Mouse (Mus musculus) heart, embryonic 16.5 days (tissue): ENCODE data around the gene Cpb2. TPM values are rescaled to one million over a fixed set of nuclear protein-coding genes. Genes with fewer than 3 reads are reported as not detected.

Experiments
- ATAC-seq: fragments of 200-750 bp; cut with Nextera tagmentation; replicated peaks from 2 replicates; pipeline ENCODE4 v1.8.0; 2017; ENCODE audit warnings: moderate number of reproducible peaks; ENCODE audit not compliant: insufficient read depth, low FRiP score; ENCODE audit errors: extremely low read depth
- H3K27ac ChIP-seq: fragments of 300-500 bp; sonication (generic); 2 replicates; pipeline ENCODE4 v1.5.1; 2014; ENCODE audit warnings: mild to moderate bottlenecking, low read length, control low read depth, moderate library complexity
- H3K27me3 ChIP-seq: fragments of 300-500 bp; sonication (generic); 2 replicates; pipeline ENCODE4 v1.6.1; 2014; ENCODE audit warnings: low read length, mixed read lengths; ENCODE audit not compliant: control insufficient read depth, insufficient read depth
- H3K36me3 ChIP-seq: fragments of 300-500 bp; sonication (generic); 2 replicates; pipeline ENCODE4 v1.6.1; 2014; ENCODE audit not compliant: control insufficient read depth, insufficient read depth
- H3K4me1 ChIP-seq: fragments of 300-500 bp; sonication (generic); 2 replicates; pipeline ENCODE4 v1.6.1; 2014; ENCODE audit warnings: low read length, mixed read lengths; ENCODE audit not compliant: control insufficient read depth, insufficient read depth
- H3K4me2 ChIP-seq: fragments of 300-500 bp; sonication (generic); 2 replicates; pipeline ENCODE4 v1.6.1; 2014; ENCODE audit warnings: low read depth, mild to moderate bottlenecking, control low read depth, low read length
- H3K4me3 ChIP-seq: fragments of 300-500 bp; sonication (generic); 2 replicates; pipeline ENCODE4 v1.5.1; 2014; ENCODE audit warnings: mild to moderate bottlenecking, control low read depth, low read length
- H3K9ac ChIP-seq: fragments of 300-500 bp; sonication (generic); 2 replicates; pipeline ENCODE4 v1.6.1; 2014; ENCODE audit warnings: low read length, control low read depth
- H3K9me3 ChIP-seq: fragments of 300-500 bp; sonication (generic); replicated peaks from 2 replicates; pipeline ENCODE4 v1.6.1; 2016; ENCODE audit warnings: low read length; ENCODE audit not compliant: control insufficient read depth
- WGBS: fragments of 180-500 bp; shearing (Covaris S2); extraction: QIAGEN DNeasy Blood & Tissue Kit; methylation state at CpG from one replicate; pipeline ENCODE4 v1.1.7; 2014; 5-methylcytosine and 5-hydroxymethylcytosine counted together
- microRNA-seq: library from miRNA; unstranded; fragments of <30 nt; microRNA quantifications from one replicate; pipeline ENCODE4, GENCODE M21; 2017
- polyA plus RNA-seq: library from polyadenylated mRNA; unstranded; fragments of >200 nt; fragmentation: Nextera tagmentation; extraction: Ambion mirVana; gene quantifications from 2 replicates; pipeline ENCODE4 v1.2.1, GENCODE M21; 2015

Gene Cpb2
- polyA plus RNA-seq, 1 experiment from 2014 or later: 0.21 TPM

DNA sequence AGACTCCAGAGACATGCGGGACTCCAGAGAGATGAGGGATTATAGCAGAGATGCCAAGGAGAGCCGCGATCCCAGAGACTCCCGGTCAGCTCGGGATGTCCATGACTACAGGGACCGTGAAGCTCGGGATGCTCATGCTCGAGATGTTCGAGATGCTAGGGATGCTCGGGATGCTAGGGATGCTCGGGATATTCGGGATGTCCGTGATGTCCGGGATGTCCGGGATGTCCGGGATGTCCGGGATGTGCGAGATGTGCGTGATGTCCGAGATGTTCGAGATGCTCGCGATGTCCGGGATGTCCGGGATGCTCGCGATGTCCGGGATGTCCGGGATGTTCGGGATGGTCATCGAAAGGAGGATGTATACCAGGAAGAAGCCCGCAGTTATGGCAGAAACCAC is 81.3 kb downstream of the Cpb2 start:
- Histone ChIP-seq H3K27me3 (no peaks in the 10 kb centered on the region), H3K4me3 (no peak overlapping the region), H3K4me1 (no peaks in the 10 kb centered on the region), H3K9ac (no peak overlapping the region), H3K27ac (no peak overlapping the region), H3K36me3 (peaks cover 24% of the 10 kb centered on the region), H3K4me2 (no peak overlapping the region), H3K9me3 (no peaks in the 10 kb centered on the region)
- no peak for ATAC-seq
- WGBS: 96% methylated on average over 32 of the region's 32 CpGs

DNA sequence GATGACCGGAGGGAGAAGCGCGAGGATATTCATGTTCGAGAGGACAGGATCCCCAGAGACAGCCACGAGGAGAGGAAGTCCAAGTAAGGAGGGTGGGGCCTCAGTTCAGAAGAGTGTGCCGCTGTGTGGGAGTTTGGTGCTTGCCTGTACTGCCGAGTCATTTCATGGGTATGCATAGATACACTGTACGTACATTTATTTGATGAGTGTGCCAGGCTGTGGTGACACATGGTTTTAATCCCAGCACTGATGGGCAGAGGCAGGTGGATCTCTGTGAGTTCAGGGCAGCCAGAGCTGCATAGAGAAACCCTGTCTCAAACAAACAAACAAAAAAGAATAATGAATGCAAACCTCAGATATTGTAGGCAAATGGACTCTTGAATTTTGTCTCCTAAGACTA is 86.0 kb downstream of the Cpb2 start:
- WGBS: 74% methylated on average over 8 of the region's 8 CpGs
- no peak for ATAC-seq

DNA sequence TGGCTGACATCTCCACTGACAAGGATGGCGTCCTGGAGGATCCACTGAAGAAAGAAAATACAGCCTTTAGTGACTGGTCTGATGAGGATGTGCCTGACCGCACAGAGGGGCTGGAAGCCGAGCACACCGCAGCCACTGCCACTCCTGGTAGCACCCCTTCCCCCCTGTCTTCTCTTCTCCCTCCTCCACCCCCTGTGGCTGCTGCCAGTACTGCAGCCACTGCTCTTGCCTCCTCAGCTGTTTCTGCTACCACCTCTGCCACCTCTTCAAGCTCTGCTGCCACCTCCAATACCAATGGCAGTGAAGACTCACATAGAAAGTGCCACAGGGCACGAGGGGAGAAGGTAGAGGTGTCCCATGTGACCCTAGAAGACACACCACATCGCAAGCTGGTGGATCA is 88.5 kb downstream of the Cpb2 start:
- no peaks in the 10 kb centered on the region for H3K27me3 ChIP-seq
- ATAC-seq: no peak
- no peak overlapping the region for H3K27ac ChIP-seq
- H3K4me2 ChIP-seq: no peak overlapping the region
- H3K4me1 ChIP-seq: no peaks in the 10 kb centered on the region
- H3K4me3 ChIP-seq: no peak overlapping the region
- no peak overlapping the region for H3K9ac ChIP-seq
- H3K36me3 ChIP-seq: peaks cover 36% of the 10 kb centered on the region
- WGBS: 88% methylated on average over 6 of the region's 6 CpGs
- no peaks in the 10 kb centered on the region for H3K9me3 ChIP-seq

More for the DNA sequence above, 86.0 kb downstream of the Cpb2 start:
- H3K4me3 ChIP-seq: no peak overlapping the region
- no peak overlapping the region for H3K27ac ChIP-seq
- H3K9ac ChIP-seq: no peak overlapping the region
- H3K9me3 ChIP-seq: no peaks in the 10 kb centered on the region
- H3K36me3 ChIP-seq: peaks cover 42% of the 10 kb centered on the region
- no peaks in the 10 kb centered on the region for H3K4me1 ChIP-seq
- H3K27me3 ChIP-seq: no peaks in the 10 kb centered on the region
- H3K4me2 ChIP-seq: no peak overlapping the region

Small RNA genes lying within 50 kb of the gene (microRNA-seq; reads per million reads assigned to microRNA genes)
- not detected for gene Gm44482

Other genes starting within 250 kb of the Cpb2 start
- gene Rubcnl, start 226.3 kb upstream of the Cpb2 start, polyA plus RNA-seq: 1.9 and 2.0 TPM in 2 replicates
- 0.07 TPM in 2 replicates for gene Lrrc63, start 111.4 kb upstream of the Cpb2 start, polyA plus RNA-seq
- 32.7 and 47.5 TPM in 2 replicates for gene Lcp1, start 111.2 kb upstream of the Cpb2 start, polyA plus RNA-seq
- gene Zc3h13, start 42.1 kb downstream of the Cpb2 start, polyA plus RNA-seq: 19.8 and 23.2 TPM in 2 replicates
- not detected in 2 replicates for gene Siah3, start 213.7 kb downstream of the Cpb2 start, polyA plus RNA-seq